Mouse (Mus musculus) embryo, embryonic 11 days (tissue): ENCODE data around the gene Dlx4.
A peak's percentile ranks its signal among the peaks of the same experiment; 100 is the strongest.

Source experiments
- DNase-seq: peaks from one replicate; pipeline ENCODE4 v3.0.0-alpha.2; 2015

The Dlx4 gene

GRCm38 (mm10) chr11:95145851-95146403, at the start of gene Dlx4:
Gene Dlx4, minus strand, starts transcription at chr11:95146263.
- DNase-seq, result peak; percentile 62

GRCm38 (mm10) chr11:95189863-95190262, 43.8 kb upstream of the Dlx4 start:
- no peak for DNase-seq

- no peak for DNase-seq
Observed at GRCm38 (mm10) chr11:95186826-95187225, 40.8 kb upstream of the Dlx4 start.

- DNase-seq, result peak; percentile 45
Observed at GRCm38 (mm10) chr11:95185700-95186099, 39.6 kb upstream of the Dlx4 start.

- DNase-seq, result peak; percentile 28
Observed at GRCm38 (mm10) chr11:95184561-95184960, 38.5 kb upstream of the Dlx4 start.

- DNase-seq, result no peak
Observed at GRCm38 (mm10) chr11:95179311-95179710, 33.2 kb upstream of the Dlx4 start.

- no peak for DNase-seq
Observed at GRCm38 (mm10) chr11:95165857-95166256, 19.8 kb upstream of the Dlx4 start.

GRCm38 (mm10) chr11:95161708-95162107, 15.6 kb upstream of the Dlx4 start:
- DNase-seq, result no peak

GRCm38 (mm10) chr11:95160693-95161092, 14.6 kb upstream of the Dlx4 start:
- DNase-seq, result no peak

- no peak for DNase-seq
Observed at GRCm38 (mm10) chr11:95159763-95160371, 13.8 kb upstream of the Dlx4 start.

- DNase-seq, result no peak
Observed at GRCm38 (mm10) chr11:95157872-95158271, 11.8 kb upstream of the Dlx4 start.

GRCm38 (mm10) chr11:95157356-95157755, 11.3 kb upstream of the Dlx4 start:
- DNase-seq, result no peak

GRCm38 (mm10) chr11:95155511-95155910, 9.4 kb upstream of the Dlx4 start:
- DNase-seq, result no peak

GRCm38 (mm10) chr11:95153681-95154080, 7.6 kb upstream of the Dlx4 start:
- no peak for DNase-seq

GRCm38 (mm10) chr11:95153116-95153515, 7.1 kb upstream of the Dlx4 start:
- DNase-seq, result no peak

- DNase-seq, result no peak
Observed at GRCm38 (mm10) chr11:95150269-95151049, 4.4 kb upstream of the Dlx4 start.

- no peak for DNase-seq
Observed at GRCm38 (mm10) chr11:95149462-95150268, 3.6 kb upstream of the Dlx4 start.

- DNase-seq, result no peak
Observed at GRCm38 (mm10) chr11:95148754-95149153, 2.7 kb upstream of the Dlx4 start.

GRCm38 (mm10) chr11:95144946-95145483, 1.0 kb downstream of the Dlx4 start:
- DNase-seq, result no peak

- no peak for DNase-seq
Observed at GRCm38 (mm10) chr11:95144091-95144945, 1.7 kb downstream of the Dlx4 start.

- no peak for DNase-seq
Observed at GRCm38 (mm10) chr11:95143663-95144062, 2.4 kb downstream of the Dlx4 start.

GRCm38 (mm10) chr11:95142980-95143575, 3.0 kb downstream of the Dlx4 start:
- DNase-seq, result no peak
